Mouse (Mus musculus): Measurements from ENCODE around the gene Acsl3. TPM values are rescaled to one million over a fixed set of nuclear protein-coding genes. Genes with fewer than 3 reads are reported as not detected.

Gene Acsl3
- polyA plus RNA-seq, 1 experiment from 2014 or later, result 88.6 TPM

DNA sequence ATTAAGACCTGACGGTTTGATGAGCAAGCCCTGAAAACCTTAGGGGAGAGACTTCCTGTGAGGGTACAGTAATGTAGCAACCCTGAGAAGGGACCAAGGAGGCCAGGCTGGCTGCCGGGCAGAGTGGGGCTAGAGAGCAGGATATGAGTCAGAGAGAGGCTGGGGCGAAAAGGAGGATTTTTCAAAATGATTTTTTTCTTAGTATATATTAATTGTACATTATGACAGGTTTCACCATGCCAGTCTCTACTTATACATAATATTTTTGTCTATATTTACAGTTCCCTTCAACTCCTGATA, 67.5 kb downstream of the Acsl3 start:
- 59% methylated on average over 3 of the region's 3 CpGs for WGBS
- DNase-seq (ENCODE audit: low spot score) (no peak), ATAC-seq (ENCODE audit: low FRiP score) (peak; percentile 58)
- no peak overlapping the region for H3K4me2 ChIP-seq (replicated peaks; ENCODE audit: low read depth, low read length)
- H3K4me3 ChIP-seq (ENCODE audit: low read depth, low read length), result no peak overlapping the region
- H3K36me3 ChIP-seq (ENCODE audit: control insufficient read depth, insufficient read depth, low read length), result no peaks in the 10 kb centered on the region
- H3K9ac ChIP-seq (ENCODE audit: low read depth, low read length), result no peak overlapping the region
- H3K4me1 ChIP-seq (replicated peaks; ENCODE audit: control insufficient read depth, insufficient read depth, low read length), result no peaks in the 10 kb centered on the region
- no peak overlapping the region for H3K27ac ChIP-seq (ENCODE audit: low read depth, low read length)
- H3K9me3 ChIP-seq (ENCODE audit: control insufficient read depth, low read length), result no peaks in the 10 kb centered on the region
- H3K27me3 ChIP-seq (ENCODE audit: control insufficient read depth, insufficient read depth, low read length), result no peaks in the 10 kb centered on the region

DNA sequence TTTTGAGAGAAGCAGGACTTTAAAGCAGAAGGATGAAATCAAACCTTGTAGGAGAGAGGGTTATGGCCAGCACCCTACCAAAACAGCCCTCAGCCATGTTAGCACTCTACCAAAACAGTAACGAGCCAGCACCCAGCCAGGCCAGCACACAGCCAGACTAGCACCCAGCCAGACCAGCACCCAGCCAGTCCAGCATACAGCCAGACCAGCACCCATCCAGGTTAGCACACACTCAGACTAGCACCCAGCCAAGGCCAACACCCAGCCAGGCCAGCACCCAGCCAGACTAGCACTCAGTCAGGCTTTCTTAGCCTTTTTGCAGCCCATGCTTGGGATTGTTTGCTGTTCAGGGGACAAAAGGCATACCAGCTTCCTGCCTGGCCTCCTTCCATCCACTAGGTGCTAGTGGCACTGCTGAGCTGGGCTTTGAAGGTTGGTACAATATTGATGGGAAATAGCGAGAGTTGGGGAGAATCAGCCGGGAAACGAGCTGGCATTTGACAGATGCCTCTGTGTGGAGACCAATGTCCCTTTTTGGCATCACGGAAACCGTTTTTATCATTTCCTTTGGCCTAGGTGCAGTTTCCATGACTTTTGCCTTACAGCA, 68.1 kb downstream of the Acsl3 start:
- Histone ChIP-seq H3K9me3 (ENCODE audit: control insufficient read depth, low read length) (no peaks in the 10 kb centered on the region), H3K9ac (ENCODE audit: low read depth, low read length) (no peak overlapping the region), H3K4me1 (replicated peaks; ENCODE audit: control insufficient read depth, insufficient read depth, low read length) (no peaks in the 10 kb centered on the region), H3K4me3 (ENCODE audit: low read depth, low read length) (no peak overlapping the region), H3K27ac (ENCODE audit: low read depth, low read length) (no peak overlapping the region), H3K27me3 (ENCODE audit: control insufficient read depth, insufficient read depth, low read length) (no peaks in the 10 kb centered on the region), H3K4me2 (replicated peaks; ENCODE audit: low read depth, low read length) (no peak overlapping the region), H3K36me3 (ENCODE audit: control insufficient read depth, insufficient read depth, low read length) (no peaks in the 10 kb centered on the region)
- peak; percentile 30 for DNase-seq (ENCODE audit: low spot score)
- ATAC-seq (ENCODE audit: low FRiP score), result 0 out of 2 replicates have a peak, but pooled peaks have one; percentile 39
- WGBS, result 65% methylated on average over 6 of the region's 6 CpGs

DNA sequence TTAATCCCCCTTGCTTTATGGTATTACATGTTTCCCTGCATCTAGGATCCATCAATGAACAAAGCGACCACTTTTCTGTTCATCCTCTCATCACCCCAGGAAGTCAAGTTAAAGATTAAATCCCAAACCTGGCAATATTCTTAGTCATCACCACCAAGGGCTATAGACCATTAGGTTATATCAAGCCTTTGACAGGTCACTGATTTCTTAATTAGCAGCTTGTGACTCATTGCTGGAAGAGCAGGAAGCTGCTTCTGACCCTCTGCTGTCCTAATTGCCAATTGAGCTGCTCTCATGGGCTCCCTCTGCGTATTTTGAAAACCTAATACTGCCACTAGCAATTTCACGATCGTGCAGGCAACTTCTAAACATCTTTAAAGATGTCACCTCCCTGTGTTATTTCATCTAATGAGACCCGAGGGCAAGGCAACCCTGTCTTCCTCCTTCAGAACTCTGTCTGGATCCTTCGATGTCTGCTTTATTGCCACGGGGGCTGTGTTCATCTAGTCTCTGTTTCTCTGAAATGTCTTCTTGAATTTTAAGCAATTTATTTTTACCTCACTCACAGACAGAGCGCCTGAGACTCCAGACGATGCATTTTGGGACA, 72.6 kb downstream of the Acsl3 start:
- no peak overlapping the region for H3K4me2 ChIP-seq (replicated peaks; ENCODE audit: low read depth, low read length)
- DNase-seq (ENCODE audit: low spot score), result no peak

DNA sequence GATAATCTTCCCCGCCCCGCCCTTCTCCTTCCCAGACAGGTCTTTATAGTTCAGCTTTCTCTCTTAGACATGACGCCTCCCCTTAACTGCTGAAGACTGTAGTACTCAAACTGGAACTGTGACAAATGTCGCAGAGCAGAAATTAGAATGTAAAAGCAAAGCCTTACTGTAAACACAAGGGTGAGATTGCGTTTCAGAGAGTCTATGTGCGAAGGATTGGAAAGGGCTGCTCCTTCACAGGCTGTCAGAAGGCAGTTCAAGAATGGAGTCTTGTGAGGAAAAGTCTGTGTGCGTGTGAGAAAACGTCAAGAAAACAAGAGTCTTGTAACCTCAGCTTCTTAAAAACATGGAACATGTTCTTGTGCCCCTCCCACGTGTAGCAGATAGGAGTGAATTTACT, 74.7 kb downstream of the Acsl3 start:
- H3K9ac ChIP-seq (ENCODE audit: low read depth, low read length), result no peak overlapping the region
- no peak overlapping the region for H3K4me3 ChIP-seq (ENCODE audit: low read depth, low read length)
- ATAC-seq (ENCODE audit: low FRiP score) (no peak), DNase-seq (ENCODE audit: low spot score) (no peak)
- no peaks in the 10 kb centered on the region for H3K36me3 ChIP-seq (ENCODE audit: control insufficient read depth, insufficient read depth, low read length)
- H3K27ac ChIP-seq (ENCODE audit: low read depth, low read length), result no peak overlapping the region
- no peaks in the 10 kb centered on the region for H3K9me3 ChIP-seq (ENCODE audit: control insufficient read depth, low read length)
- no peak overlapping the region for H3K4me2 ChIP-seq (replicated peaks; ENCODE audit: low read depth, low read length)
- H3K27me3 ChIP-seq (ENCODE audit: control insufficient read depth, insufficient read depth, low read length), result no peaks in the 10 kb centered on the region
- no peaks in the 10 kb centered on the region for H3K4me1 ChIP-seq (replicated peaks; ENCODE audit: control insufficient read depth, insufficient read depth, low read length)
- WGBS, result 84% methylated on average over 9 of the region's 9 CpGs

More for the DNA sequence above, 72.6 kb downstream of the Acsl3 start:
- H3K4me3 ChIP-seq (ENCODE audit: low read depth, low read length), result no peak overlapping the region
- H3K27me3 ChIP-seq (ENCODE audit: control insufficient read depth, insufficient read depth, low read length), result no peaks in the 10 kb centered on the region
- no peak overlapping the region for H3K9ac ChIP-seq (ENCODE audit: low read depth, low read length)
- no peaks in the 10 kb centered on the region for H3K4me1 ChIP-seq (replicated peaks; ENCODE audit: control insufficient read depth, insufficient read depth, low read length)
- no peaks in the 10 kb centered on the region for H3K36me3 ChIP-seq (ENCODE audit: control insufficient read depth, insufficient read depth, low read length)
- ATAC-seq (ENCODE audit: low FRiP score), result no peak
- H3K27ac ChIP-seq (ENCODE audit: low read depth, low read length), result no peak overlapping the region
- 89% methylated on average over 9 of the region's 9 CpGs for WGBS
- H3K9me3 ChIP-seq (ENCODE audit: control insufficient read depth, low read length), result no peaks in the 10 kb centered on the region

DNA sequence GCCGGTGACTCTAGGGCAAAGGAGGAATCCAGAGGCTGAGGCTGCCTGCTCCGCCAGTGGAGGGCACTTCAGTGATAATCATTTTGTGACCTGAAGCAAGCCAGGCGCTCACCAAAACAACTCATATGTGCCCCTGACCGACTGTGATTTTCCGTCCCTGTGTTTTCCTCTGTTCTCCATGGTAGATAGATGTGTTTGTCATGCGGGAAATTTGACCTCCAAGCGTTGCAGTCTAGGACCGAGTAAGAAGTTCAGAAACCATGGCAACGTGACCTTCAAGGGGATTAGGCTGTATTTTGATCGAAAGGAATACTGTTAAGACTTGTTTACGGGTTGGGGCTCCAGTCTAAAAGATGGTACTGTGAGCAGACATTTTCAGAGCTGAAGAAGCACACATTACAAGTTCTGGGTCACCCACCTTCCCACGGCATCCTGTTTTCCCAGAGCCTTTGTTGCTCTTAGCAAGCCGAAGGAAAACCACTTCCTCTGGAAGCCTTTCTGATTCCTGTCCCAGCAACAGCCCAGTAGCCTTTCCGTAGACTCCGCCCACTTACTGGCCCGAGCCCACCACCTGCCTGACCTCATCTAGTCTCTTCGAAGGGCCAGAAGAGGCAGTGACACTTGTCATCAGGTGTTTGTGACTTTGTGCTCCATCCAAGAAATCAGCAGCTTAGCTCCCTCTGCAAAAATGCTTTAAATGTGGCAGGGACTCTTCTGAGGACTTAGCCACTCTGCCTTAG, 76.8 kb downstream of the Acsl3 start:
- Histone ChIP-seq H3K4me1 (replicated peaks; ENCODE audit: control insufficient read depth, insufficient read depth, low read length) (no peaks in the 10 kb centered on the region), H3K27me3 (ENCODE audit: control insufficient read depth, insufficient read depth, low read length) (no peaks in the 10 kb centered on the region), H3K4me2 (replicated peaks; ENCODE audit: low read depth, low read length) (no peak overlapping the region), H3K9me3 (ENCODE audit: control insufficient read depth, low read length) (no peaks in the 10 kb centered on the region), H3K4me3 (ENCODE audit: low read depth, low read length) (no peak overlapping the region), H3K27ac (ENCODE audit: low read depth, low read length) (no peak overlapping the region), H3K9ac (ENCODE audit: low read depth, low read length) (no peak overlapping the region), H3K36me3 (ENCODE audit: control insufficient read depth, insufficient read depth, low read length) (no peaks in the 10 kb centered on the region)
- ATAC-seq (ENCODE audit: low FRiP score) (no peak), DNase-seq (ENCODE audit: low spot score) (no peak)
- 80% methylated on average over 17 of the region's 17 CpGs for WGBS

DNA sequence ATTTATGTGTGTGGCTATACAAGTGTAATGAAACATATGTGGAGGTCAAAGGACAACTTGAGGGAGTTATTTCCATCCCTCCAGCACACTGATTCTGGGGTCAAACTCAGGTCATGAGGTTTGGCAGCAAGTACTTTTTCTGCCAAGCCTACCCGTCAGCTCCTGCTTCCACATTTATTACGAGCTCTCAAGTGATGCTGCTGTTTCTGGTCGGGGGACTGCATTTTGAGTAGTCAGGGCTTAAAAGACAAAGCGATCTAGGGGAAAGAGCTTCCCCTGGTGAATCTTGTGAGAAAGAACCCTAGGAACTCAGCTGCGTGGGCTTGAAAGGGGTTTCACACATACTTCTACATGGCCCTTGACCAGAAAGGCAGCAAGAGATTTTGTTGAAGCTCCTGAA, 80.0 kb downstream of the Acsl3 start:
- no peaks in the 10 kb centered on the region for H3K4me1 ChIP-seq (replicated peaks; ENCODE audit: control insufficient read depth, insufficient read depth, low read length)
- H3K9me3 ChIP-seq (ENCODE audit: control insufficient read depth, low read length), result no peaks in the 10 kb centered on the region
- no peaks in the 10 kb centered on the region for H3K27me3 ChIP-seq (ENCODE audit: control insufficient read depth, insufficient read depth, low read length)
- H3K9ac ChIP-seq (ENCODE audit: low read depth, low read length), result no peak overlapping the region
- ATAC-seq (ENCODE audit: low FRiP score) (no peak), DNase-seq (ENCODE audit: low spot score) (no peak)
- H3K36me3 ChIP-seq (ENCODE audit: control insufficient read depth, insufficient read depth, low read length), result no peaks in the 10 kb centered on the region
- H3K4me2 ChIP-seq (replicated peaks; ENCODE audit: low read depth, low read length), result no peak overlapping the region
- 62% methylated on average over 5 of the region's 5 CpGs for WGBS
- no peak overlapping the region for H3K27ac ChIP-seq (ENCODE audit: low read depth, low read length)
- no peak overlapping the region for H3K4me3 ChIP-seq (ENCODE audit: low read depth, low read length)

DNA sequence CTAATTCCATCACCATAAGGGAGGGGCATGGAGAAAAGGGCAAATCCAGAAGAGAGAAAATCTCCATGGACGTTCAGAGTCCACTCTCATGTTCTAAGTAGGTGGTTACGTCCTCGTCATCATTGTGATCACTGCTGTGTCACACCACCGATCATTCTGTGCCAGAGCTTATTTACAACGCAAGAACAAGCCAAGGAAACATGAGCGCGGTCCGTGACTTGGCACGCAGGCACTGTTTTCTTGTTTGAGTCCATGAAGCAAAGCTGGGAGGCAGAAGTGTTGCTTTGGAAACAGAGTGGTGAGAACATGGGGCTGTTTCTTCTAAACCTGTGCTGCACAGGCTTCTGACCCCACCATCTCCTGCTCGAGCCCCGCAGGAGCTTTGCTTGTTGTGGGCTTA, 83.1 kb downstream of the Acsl3 start:
- Histone ChIP-seq H3K27me3 (ENCODE audit: control insufficient read depth, insufficient read depth, low read length) (no peaks in the 10 kb centered on the region), H3K9me3 (ENCODE audit: control insufficient read depth, low read length) (no peaks in the 10 kb centered on the region), H3K27ac (ENCODE audit: low read depth, low read length) (no peak overlapping the region), H3K9ac (ENCODE audit: low read depth, low read length) (no peak overlapping the region), H3K4me1 (replicated peaks; ENCODE audit: control insufficient read depth, insufficient read depth, low read length) (no peaks in the 10 kb centered on the region), H3K36me3 (ENCODE audit: control insufficient read depth, insufficient read depth, low read length) (no peaks in the 10 kb centered on the region), H3K4me2 (replicated peaks; ENCODE audit: low read depth, low read length) (no peak overlapping the region), H3K4me3 (ENCODE audit: low read depth, low read length) (no peak overlapping the region)
- ATAC-seq (ENCODE audit: low FRiP score) (no peak), DNase-seq (ENCODE audit: low spot score) (no peak)
- 94% methylated on average over 11 of the region's 11 CpGs for WGBS

DNA sequence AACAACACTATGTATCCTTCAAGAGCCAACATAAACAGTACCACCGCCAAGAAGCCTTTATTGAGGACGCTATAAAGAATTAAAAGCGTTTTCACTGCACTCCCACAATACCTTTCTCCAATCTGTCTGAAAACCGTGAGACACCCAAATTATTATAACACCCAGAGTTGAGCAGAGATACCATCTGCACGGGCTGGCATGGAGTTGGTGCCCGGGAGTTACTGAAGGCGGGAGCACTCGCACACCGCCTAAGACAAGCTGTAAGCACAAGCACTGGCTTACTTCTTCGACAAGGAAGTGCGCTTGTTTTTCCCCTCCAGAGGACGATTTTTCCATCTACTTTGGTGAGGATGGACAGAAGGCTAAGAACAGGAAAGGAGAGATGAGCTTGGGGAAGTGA, 84.6 kb downstream of the Acsl3 start:
- H3K27ac ChIP-seq (ENCODE audit: low read depth, low read length), result no peak overlapping the region
- no peaks in the 10 kb centered on the region for H3K36me3 ChIP-seq (ENCODE audit: control insufficient read depth, insufficient read depth, low read length)
- no peak overlapping the region for H3K4me2 ChIP-seq (replicated peaks; ENCODE audit: low read depth, low read length)
- no peak overlapping the region for H3K4me3 ChIP-seq (ENCODE audit: low read depth, low read length)
- H3K27me3 ChIP-seq (ENCODE audit: control insufficient read depth, insufficient read depth, low read length), result no peaks in the 10 kb centered on the region
- ATAC-seq (ENCODE audit: low FRiP score) (no peak), DNase-seq (ENCODE audit: low spot score) (no peak)
- 89% methylated on average over 12 of the region's 12 CpGs for WGBS
- no peak overlapping the region for H3K9ac ChIP-seq (ENCODE audit: low read depth, low read length)
- no peaks in the 10 kb centered on the region for H3K4me1 ChIP-seq (replicated peaks; ENCODE audit: control insufficient read depth, insufficient read depth, low read length)
- no peaks in the 10 kb centered on the region for H3K9me3 ChIP-seq (ENCODE audit: control insufficient read depth, low read length)

DNA sequence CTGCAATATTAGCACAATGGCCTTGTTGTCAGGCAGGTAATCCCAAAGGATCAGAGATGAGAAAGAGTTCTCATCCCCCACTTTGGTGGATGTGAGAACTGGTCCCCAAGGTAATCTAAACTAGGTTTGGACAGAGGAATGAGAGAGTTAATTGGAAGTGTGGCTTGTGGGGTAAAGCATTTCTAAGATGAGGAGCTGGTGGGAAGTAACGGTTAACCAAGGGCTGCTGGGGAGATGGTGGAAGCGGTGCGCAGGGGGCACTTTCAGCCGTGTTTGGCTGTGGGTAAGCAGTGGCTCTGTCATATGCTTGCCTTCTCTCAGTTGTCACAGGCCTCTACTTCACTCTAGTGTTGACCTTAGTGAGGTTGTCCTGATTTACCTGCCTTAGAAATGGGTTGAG, 85.7 kb downstream of the Acsl3 start:
- H3K4me2 ChIP-seq (replicated peaks; ENCODE audit: low read depth, low read length), result no peak overlapping the region
- ATAC-seq (ENCODE audit: low FRiP score) (no peak), DNase-seq (ENCODE audit: low spot score) (no peak)
- no peaks in the 10 kb centered on the region for H3K4me1 ChIP-seq (replicated peaks; ENCODE audit: control insufficient read depth, insufficient read depth, low read length)
- WGBS, result 92% methylated on average over 4 of the region's 4 CpGs
- no peak overlapping the region for H3K27ac ChIP-seq (ENCODE audit: low read depth, low read length)
- no peaks in the 10 kb centered on the region for H3K9me3 ChIP-seq (ENCODE audit: control insufficient read depth, low read length)
- no peak overlapping the region for H3K4me3 ChIP-seq (ENCODE audit: low read depth, low read length)
- H3K27me3 ChIP-seq (ENCODE audit: control insufficient read depth, insufficient read depth, low read length), result no peaks in the 10 kb centered on the region
- H3K36me3 ChIP-seq (ENCODE audit: control insufficient read depth, insufficient read depth, low read length), result no peaks in the 10 kb centered on the region
- H3K9ac ChIP-seq (ENCODE audit: low read depth, low read length), result no peak overlapping the region
